Mouse (Mus musculus) urinary bladder, adult 2 months (tissue): ENCODE measurements around the gene Ntn5. TPM values are rescaled to one million over a fixed set of nuclear protein-coding genes. Genes with fewer than 3 reads are reported as not detected.

Source experiments
- DNase-seq: peaks from one replicate; pipeline ENCODE4 v3.0.0; 2022; ENCODE audit warnings: low spot score
- polyA plus RNA-seq: library from polyadenylated mRNA; depleted of rRNA; stranded (reverse); fragments of >200 nt; gene quantifications from 2 replicates; pipeline ENCODE4 v1.2.3, GENCODE M21; 2012; rRNA removed

Gene Ntn5
- polyA plus RNA-seq, 1 experiment = 0.08 TPM

GRCm38 (mm10) chr7:45725713-45726112 is 41.9 kb downstream of the Ntn5 start, which contains the start of gene Spaca4:
Gene Spaca4, minus strand, starts transcription at chr7:45725813.
- DNase-seq = no peak

- no peak for DNase-seq
Measured at GRCm38 (mm10) chr7:45726419-45726818, 42.6 kb downstream of the Ntn5 start.

- no peak for DNase-seq
Measured at GRCm38 (mm10) chr7:45727625-45728024, 43.8 kb downstream of the Ntn5 start.

DNA sequence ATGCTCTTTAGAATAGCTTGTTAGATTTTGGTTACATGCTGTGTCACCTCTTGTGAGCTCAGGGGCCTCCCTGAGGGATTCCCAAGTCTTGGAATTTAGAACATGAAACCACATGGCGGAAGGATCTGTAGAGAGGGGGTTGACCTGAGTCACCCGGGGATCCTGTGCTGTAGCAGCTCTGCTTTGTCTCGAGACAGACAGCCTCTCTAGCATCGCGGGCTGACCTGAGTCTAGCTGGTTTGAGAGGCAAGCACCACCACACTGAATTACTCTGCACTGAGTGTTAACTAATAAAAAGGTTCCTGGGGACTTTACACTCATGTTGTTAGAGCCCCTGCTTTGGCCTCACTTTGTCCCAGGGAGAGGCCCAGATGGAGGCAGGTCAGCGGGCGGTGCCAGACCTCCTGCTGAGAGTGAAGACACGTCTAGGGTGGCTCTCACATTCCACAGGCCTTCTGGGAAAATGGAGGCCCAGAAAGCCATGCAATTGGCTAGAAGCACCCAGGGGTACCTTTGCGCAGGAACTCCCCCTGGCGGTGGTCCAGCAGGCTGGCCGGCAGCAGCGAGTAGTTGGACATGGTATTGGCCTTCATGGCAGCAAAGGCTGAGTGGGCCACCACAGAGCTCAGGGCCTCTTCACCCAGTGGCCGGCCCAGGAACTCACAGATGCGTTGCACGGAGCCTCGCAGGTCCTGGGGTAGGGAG is 47.1 kb downstream of the Ntn5 start:
- DNase-seq = no peak

DNA sequence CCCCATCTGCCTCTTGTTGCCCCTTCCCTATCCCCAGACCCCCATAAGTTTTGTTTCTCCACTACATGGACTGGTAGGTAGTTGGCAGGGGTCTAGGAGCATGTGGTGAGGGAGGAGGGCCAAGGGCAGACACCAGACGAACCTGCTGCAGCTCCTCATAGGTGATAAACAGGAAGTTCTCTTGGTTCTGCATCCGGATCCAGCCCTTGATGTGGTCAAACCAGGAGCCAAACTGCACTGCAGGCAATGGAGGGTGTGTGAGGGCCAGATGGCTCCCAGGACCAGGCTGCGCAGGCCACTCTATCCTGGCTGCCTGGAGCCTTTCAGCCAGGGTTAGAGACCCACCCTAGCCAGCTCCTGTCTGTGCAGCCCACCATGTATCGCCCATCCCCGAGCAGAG is 49.7 kb downstream of the Ntn5 start:
- no peak for DNase-seq

DNA sequence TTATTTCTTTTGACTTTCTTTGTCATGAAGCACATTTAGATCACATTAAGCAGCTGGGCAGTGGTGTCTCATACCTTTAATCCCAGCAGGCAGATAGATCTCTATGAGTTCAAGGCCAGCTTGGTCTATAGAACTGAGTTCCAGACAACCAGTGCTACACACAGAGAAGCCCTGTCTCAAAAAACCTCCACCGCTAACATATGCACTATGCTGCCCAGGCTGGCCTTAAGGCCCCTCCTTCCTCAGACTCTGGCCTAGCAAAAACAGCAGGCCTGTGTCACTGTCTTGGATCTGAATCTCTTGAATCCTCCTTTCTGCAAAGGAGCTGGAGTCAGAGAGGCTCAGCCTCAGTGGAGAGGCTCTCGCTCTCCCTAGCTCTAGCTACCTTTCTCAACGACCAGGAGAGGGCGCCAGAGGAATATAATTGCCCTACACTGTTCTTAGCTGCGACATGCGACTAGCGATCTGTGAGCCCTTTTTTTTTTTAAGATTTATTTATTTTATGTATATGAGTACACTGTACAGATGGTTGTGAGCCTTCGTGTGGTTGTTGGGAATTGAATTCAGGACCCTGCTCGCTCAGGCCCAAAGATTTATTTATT is 55.4 kb downstream of the Ntn5 start:
- no peak for DNase-seq

DNA sequence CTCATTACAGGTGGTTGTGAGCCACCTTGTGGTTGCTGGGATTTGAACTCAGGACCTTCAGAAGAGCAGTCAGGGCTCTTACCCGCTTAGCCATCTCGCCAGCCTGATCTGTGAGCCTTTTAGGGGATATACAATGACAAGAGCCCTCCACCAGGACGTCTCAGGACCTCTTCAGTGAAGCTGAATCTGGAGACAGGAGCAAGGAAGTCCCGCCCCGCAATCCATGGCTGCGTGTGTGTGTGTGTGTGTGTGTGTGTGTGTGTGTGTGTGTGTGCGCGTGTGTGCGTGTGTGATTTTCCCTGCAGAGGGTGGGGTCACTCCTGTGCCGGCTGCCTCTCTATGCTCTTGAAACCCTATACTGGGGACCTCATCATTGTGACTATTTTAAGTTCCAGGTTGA is 56.0 kb downstream of the Ntn5 start:
- DNase-seq = no peak

DNA sequence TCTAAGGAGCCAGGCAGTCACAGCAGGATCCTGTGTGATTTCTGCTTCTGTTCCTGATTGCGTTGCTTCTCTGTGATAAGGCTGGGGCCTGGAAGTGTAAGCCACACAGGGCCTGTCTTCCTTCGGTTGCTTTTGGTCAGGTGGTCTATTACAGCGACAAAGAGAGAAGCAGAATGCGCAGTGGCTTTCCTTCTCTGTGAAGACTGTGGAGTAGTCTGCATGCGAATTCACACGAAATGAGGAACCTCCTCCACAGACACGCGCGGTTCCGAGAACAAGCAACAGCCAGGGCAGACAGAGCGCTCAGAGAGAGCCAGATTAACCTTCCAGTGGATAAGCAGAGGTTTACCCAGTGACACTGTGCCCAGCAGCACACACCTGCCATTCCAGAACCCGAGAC is 57.5 kb downstream of the Ntn5 start:
- no peak for DNase-seq

- no peak for DNase-seq
Measured at GRCm38 (mm10) chr7:45741777-45742176, 58.0 kb downstream of the Ntn5 start.

DNA sequence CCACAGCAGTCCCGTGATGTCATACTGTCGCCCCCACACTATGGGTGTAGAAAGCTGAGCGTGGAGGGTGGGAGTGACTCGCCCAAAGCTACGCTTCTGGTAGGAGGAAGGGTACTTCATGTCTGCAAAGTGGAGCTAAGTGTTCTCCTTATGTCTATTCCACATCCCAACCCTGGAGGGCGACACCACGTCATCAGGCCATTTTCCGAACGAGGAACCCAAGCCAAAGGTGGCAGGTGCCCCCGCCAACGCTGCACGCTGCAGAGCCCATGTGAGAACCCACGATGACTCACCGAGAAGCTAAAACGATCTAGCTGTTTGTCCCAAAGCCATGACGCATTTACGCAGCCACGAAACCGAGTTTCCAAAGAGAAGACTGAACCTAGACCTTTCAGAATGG is 58.5 kb downstream of the Ntn5 start:
- no peak for DNase-seq

Other genes starting within 250 kb of the Ntn5 start
- gene Gys1, start 249.2 kb upstream of the Ntn5 start, polyA plus RNA-seq = 39.3 TPM in 2 replicates
- 35.8 and 41.4 TPM in 2 replicates for gene Ruvbl2, start 245.9 kb upstream of the Ntn5 start, polyA plus RNA-seq
- gene Ftl1, start 224.1 kb upstream of the Ntn5 start, polyA plus RNA-seq = 1,966 and 2,293 TPM in 2 replicates
- 78.4 and 113 TPM in 2 replicates for gene Bax, start 217.1 kb upstream of the Ntn5 start, polyA plus RNA-seq
- 0.43 and 0.56 TPM in 2 replicates for gene Tulp2, start 202.1 kb upstream of the Ntn5 start, polyA plus RNA-seq
- gene Gm45808, start 197.2 kb upstream of the Ntn5 start, polyA plus RNA-seq = 0.29 and 0.31 TPM in 2 replicates
- 5.7 and 7.7 TPM in 2 replicates for gene Dhdh, start 195.2 kb upstream of the Ntn5 start, polyA plus RNA-seq
- 225 and 264 TPM in 2 replicates for gene Nucb1, start 173.6 kb upstream of the Ntn5 start, polyA plus RNA-seq
- 27.8 and 30.5 TPM in 2 replicates for gene Ppp1r15a, start 157.8 kb upstream of the Ntn5 start, polyA plus RNA-seq
- 11.7 and 14.3 TPM in 2 replicates for gene Plekha4, start 157.7 kb upstream of the Ntn5 start, polyA plus RNA-seq
- gene Hsd17b14, start 129.1 kb upstream of the Ntn5 start, polyA plus RNA-seq = 23.3 and 24.5 TPM in 2 replicates
- gene Bcat2, start 113.9 kb upstream of the Ntn5 start, polyA plus RNA-seq = 48.1 and 58.5 TPM in 2 replicates
- gene Fgf21, start 68.5 kb upstream of the Ntn5 start, polyA plus RNA-seq = not detected in 2 replicates
- 0.04 TPM in 1 of 2 replicates, not detected in the other for gene Fut1, start 66.7 kb upstream of the Ntn5 start, polyA plus RNA-seq
- 0.23 and 0.27 TPM in 2 replicates for gene Izumo1, start 62.2 kb upstream of the Ntn5 start, polyA plus RNA-seq
- 7.3 and 11.8 TPM in 2 replicates for gene Rasip1, start 56.5 kb upstream of the Ntn5 start, polyA plus RNA-seq
- gene Mamstr, start 44.0 kb upstream of the Ntn5 start, polyA plus RNA-seq = 8.4 and 11.3 TPM in 2 replicates
- 1.8 and 3.3 TPM in 2 replicates for gene Fut2, start 17.6 kb upstream of the Ntn5 start, polyA plus RNA-seq
- 0.09 and 0.14 TPM in 2 replicates for gene Sec1, start 10.4 kb downstream of the Ntn5 start, polyA plus RNA-seq
- 25.0 and 29.8 TPM in 2 replicates for gene Car11, start 15.8 kb downstream of the Ntn5 start, polyA plus RNA-seq
- gene Dbp, start 21.1 kb downstream of the Ntn5 start, polyA plus RNA-seq = 335 and 503 TPM in 2 replicates
- gene Rpl18, start 31.4 kb downstream of the Ntn5 start, polyA plus RNA-seq = 594 and 906 TPM in 2 replicates
- gene Sphk2, start 34.0 kb downstream of the Ntn5 start, polyA plus RNA-seq = 22.1 and 25.6 TPM in 2 replicates
- gene Fam83e, start 37.2 kb downstream of the Ntn5 start, polyA plus RNA-seq = 1.3 and 1.5 TPM in 2 replicates
- not detected in 2 replicates for gene Spaca4, start 41.8 kb downstream of the Ntn5 start, polyA plus RNA-seq
- 2.5 and 2.9 TPM in 2 replicates for gene Lmtk3, start 99.7 kb downstream of the Ntn5 start, polyA plus RNA-seq
- 1.3 and 1.5 TPM in 2 replicates for gene Sult2b1, start 100.6 kb downstream of the Ntn5 start, polyA plus RNA-seq
- 61.5 and 68.7 TPM in 2 replicates for gene Cyth2, start 130.6 kb downstream of the Ntn5 start, polyA plus RNA-seq
- 0.25 and 0.35 TPM in 2 replicates for gene Kcnj14, start 140.8 kb downstream of the Ntn5 start, polyA plus RNA-seq
- gene Grwd1, start 146.9 kb downstream of the Ntn5 start, polyA plus RNA-seq = 11.7 and 12.2 TPM in 2 replicates
- 221 and 243 TPM in 2 replicates for gene Kdelr1, start 188.8 kb downstream of the Ntn5 start, polyA plus RNA-seq
- gene Grin2d, start 194.4 kb downstream of the Ntn5 start, polyA plus RNA-seq = 1.6 and 2.4 TPM in 2 replicates
- 0.10 TPM in 1 of 2 replicates, not detected in the other for gene Syngr4, start 212.7 kb downstream of the Ntn5 start, polyA plus RNA-seq
- gene Tmem143, start 212.9 kb downstream of the Ntn5 start, polyA plus RNA-seq = 23.7 and 24.3 TPM in 2 replicates
- gene Emp3, start 237.4 kb downstream of the Ntn5 start, polyA plus RNA-seq = 213 and 219 TPM in 2 replicates
- gene Ccdc114, start 240.1 kb downstream of the Ntn5 start, polyA plus RNA-seq = 3.4 and 3.5 TPM in 2 replicates